Mouse (Mus musculus) regulatory T cell (primary cell): ENCODE measurements at regions not wholly inside any gene's neighbourhood (a gene's known extent, or its start where the extent isn't known, plus 50 kb on each side); places are given as distances from the start of the nearest gene placed in this dataset.
"Not testable (repeated sequence)": the region's sequence is repeated elsewhere in the genome, so short reads cannot be mapped to it uniquely, and the experiment has no call there.

Experiments
- in situ Hi-C: fragments of 300-600 bp; cut with MboI, MseI; formaldehyde crosslinking; loops from one replicate; pipeline ENCODE4 v1.15.1; 2025; ENCODE audit warnings: high pct_unique_total_duplicates

DNA sequence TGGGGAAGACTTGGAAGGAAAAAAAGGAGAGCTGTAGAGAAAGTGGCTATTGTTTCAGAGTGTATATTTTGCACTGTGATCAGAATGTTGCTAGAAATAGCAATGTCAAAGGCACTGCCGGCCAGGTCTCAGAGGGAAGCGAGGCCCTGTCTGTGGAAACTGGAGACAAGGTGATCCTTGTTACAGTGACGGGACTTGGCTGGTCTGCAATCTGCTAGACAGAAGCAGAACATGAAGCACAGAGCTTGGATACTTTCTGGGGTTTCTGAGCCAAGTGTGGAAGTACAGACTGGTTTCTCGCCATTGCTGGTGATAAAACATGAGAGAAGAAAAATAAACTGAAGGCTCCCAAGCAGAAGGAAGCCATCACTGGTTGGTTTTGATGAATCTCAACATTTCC lies 198.3 kb upstream of the Slc7a14 start:
- in situ Hi-C loops: no loop called here

DNA sequence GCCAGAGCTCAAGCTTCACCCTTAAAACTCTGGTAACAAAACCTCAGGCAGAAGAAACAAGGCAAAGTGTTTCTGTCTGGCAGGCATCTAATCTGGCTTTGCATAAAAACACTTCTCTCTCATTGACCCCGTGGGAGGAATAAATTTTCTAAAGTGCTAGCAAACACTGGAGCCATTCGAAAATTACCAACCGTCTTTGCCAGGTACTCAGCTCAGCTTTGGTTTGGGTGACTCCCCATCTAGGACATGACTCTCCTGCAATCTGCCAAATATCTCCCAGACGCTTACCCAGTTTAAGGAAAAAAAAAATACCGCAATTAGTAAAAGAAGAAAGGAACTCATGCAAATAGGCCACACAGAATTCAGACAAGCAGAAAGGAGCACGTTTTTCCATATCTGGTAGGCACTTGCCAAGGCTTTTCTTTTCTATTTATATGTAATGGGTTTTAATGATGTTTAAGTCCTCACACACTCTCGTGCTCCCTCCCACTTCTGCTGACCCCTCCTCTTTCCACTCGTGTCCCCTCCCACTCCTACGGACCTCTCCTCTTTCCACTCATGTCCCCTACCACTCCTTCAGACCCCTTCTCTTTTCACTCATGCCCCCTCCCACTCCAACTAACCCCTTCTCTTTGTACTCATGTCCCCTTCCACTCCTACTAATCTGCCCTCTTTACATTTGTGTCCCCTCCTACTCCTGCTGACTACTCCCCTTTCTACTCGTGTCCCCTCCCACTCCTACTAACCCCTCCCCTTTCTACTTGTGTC lies 189.2 kb upstream of the Slc7a14 start:
- in situ Hi-C loops: no loop called here

DNA sequence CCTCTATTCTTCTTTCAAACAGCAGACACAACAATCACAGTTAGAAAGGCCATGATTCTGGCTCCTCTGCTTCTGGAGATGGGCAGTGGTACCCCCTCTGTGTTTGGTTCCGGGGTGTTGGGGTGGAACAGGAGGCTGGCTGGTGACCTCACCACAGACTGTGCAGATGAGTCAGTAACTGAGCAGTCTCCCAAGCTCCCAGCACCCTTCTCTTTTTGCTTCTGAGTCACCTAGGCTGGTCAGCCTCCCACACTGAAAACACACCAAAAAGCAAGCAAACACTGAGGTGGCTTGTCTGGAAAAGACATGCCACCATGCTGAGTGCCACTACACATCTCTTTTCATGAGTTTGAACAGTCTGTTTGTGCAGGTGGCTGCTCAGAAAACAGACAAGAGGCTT lies 185.1 kb upstream of the Slc7a14 start:
- in situ Hi-C loops: no loop called here

GRCm38 (mm10) chr3:31494706-31495105 lies 184.5 kb upstream of the Slc7a14 start:
- in situ Hi-C loops: no loop called here

GRCm38 (mm10) chr3:31491736-31492135 lies 181.6 kb upstream of the Slc7a14 start:
- in situ Hi-C loops: not testable (repeated sequence)

- in situ Hi-C loops: no loop called here
These were observed 177.4 kb upstream of the Slc7a14 start for GRCm38 (mm10) chr3:31487596-31487995.

DNA sequence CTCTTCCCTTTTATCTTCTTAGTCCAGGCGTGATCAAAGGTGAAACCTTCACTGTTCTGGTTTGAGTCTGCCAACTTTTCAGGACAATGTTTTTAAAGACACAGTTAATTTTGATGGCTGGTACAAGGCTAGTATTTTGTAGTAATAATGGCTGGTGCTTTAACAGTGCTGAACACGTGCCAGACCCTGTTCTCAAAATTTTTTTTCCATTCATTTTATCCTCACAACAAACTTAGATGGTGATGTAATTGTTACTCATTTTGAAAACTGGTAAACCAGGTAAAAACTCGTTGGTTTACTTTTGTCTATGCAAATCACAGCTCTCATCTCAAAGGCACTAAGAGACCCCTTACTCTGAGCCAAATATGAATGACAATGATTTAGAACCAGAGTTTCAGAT lies 171.8 kb upstream of the Slc7a14 start:
- in situ Hi-C loops: no loop called here

DNA sequence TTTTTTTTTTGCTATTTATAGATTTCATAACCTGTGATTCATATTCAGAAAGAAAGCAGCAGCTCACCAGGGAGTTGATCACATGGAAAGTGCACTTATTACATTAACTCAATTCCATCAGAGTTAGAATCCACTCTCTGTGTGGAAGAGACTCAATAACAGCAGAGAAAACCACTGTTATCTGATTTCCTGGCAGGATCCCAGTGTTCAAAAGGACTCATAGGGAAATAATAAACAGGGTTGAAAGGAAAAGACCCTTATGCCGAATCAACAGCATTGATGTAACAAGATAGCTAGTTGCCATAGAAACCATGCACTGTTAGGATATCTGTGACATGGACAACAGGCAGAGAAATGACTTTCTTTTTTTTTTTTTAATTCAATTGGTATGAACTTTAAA lies 157.7 kb upstream of the Slc7a14 start:
- in situ Hi-C loops: loop anchor here (10.0 kb wide), 1 partner anchor 753 kb away; no protein-coding TSS in a partner anchor

GRCm38 (mm10) chr3:31464260-31464659 lies 154.1 kb upstream of the Slc7a14 start:
- in situ Hi-C loops: loop anchor here (10.0 kb wide), 1 partner anchor 749 kb away; no protein-coding TSS in a partner anchor

DNA sequence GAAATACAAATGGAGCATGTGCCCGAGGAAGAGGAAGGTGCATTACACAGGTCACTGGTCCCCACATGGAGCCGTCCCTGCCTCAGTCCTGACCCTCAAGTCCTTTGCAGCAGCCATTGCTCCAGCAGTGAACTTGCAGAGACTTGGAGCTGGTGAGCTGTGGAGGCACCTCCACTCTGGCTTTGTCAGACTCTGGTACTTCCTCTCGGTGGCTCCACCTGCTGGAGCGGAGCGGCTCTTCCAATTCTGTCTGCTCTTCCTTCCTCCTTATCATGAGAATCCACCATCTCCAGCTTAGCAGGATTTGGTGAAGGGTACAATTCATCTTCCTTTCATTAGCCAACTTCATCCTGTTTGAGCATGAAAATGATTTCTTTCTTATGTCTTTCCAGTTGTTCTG lies 149.3 kb upstream of the Slc7a14 start:
- in situ Hi-C loops: no loop called here

GRCm38 (mm10) chr3:31457938-31458337 lies 147.8 kb upstream of the Slc7a14 start:
- in situ Hi-C loops: no loop called here

GRCm38 (mm10) chr3:31455031-31455430 lies 144.9 kb upstream of the Slc7a14 start:
- in situ Hi-C loops: no loop called here

- in situ Hi-C loops: no loop called here
These were observed 134.7 kb upstream of the Slc7a14 start for GRCm38 (mm10) chr3:31444861-31445260.

- in situ Hi-C loops: no loop called here
These were observed 134.1 kb upstream of the Slc7a14 start for GRCm38 (mm10) chr3:31444311-31444710.

DNA sequence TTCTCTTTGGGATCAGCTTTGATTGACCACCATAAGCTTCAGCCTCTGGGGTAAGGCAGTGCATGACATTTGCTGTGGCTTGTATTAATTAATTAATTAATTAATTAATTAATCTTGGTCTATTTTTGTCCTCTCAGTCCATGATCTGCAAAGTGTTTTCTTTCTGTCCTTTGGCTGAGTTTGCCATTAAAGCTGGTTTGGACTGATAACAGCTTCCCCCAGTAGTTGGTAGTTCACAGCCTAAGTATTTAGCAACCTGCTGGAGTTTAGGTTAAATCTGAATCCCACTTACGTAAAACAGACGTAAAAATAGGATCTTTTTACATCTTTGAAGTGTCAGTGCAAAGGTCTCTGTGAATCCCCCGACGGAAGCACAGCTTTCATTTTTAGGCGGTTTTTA lies 133.7 kb upstream of the Slc7a14 start:
- in situ Hi-C loops: no loop called here

DNA sequence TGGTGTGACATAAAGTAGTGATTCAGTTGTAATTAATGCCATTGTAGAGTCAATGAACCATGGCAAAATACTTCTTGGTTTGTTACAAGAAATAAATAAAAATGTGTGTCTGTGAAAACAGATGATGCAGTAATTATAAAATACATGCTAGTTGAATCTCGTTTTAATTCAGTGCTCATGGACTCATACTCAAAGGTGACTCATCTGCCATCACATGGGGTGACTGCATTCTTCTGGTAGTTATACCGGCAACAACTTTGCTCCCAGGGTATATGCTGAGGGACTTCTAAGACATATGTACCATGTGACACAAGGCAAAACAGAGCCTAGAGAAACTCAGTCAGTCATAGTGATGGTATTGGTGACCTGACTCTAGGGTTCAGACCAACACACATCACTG lies 130.1 kb upstream of the Slc7a14 start:
- in situ Hi-C loops: no loop called here

DNA sequence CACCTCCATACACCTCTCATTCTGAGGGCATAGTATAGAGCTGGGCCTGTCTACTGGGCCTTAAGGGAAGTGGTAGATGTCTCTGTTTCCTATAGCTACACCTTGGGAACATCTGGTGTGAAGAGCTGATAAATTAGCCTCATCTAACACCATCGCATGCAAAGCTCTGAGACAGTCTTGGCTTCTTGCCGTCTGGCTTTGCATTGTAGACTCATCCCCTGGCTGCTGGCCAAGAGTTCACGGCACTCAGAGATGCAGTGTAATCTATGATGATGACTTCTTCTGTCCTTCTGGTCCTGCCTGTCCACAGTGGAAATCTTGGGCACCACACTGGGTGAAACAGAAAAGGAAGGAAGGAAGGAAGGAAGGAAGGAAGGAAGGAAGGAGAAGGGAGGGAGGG lies 127.8 kb upstream of the Slc7a14 start:
- in situ Hi-C loops: no loop called here

- in situ Hi-C loops: no loop called here
These were observed 125.2 kb upstream of the Slc7a14 start for GRCm38 (mm10) chr3:31435204-31435963.

GRCm38 (mm10) chr3:31433201-31433600 lies 123.0 kb upstream of the Slc7a14 start:
- in situ Hi-C loops: no loop called here

GRCm38 (mm10) chr3:31423517-31423916 lies 113.3 kb upstream of the Slc7a14 start:
- in situ Hi-C loops: no loop called here

DNA sequence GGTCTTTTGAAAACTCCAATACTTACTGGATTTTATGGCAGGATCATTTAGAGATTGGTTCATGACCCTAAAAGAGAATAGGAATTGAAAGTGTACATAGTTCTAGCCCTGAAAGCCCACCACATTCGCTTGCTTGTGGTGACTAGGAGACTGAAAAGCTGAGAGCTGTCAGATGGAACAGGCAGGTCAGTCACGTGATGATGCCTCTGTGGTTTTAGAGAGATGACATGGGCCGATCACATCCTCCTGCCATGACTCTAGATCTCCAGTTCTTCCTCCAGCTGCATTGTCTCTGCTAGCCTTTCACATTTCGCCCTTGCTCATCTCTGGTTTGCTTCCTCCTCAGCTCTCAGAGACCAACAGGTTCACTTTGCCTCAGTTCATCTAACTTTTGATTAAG lies 98.6 kb upstream of the Slc7a14 start:
- in situ Hi-C loops: no loop called here

DNA sequence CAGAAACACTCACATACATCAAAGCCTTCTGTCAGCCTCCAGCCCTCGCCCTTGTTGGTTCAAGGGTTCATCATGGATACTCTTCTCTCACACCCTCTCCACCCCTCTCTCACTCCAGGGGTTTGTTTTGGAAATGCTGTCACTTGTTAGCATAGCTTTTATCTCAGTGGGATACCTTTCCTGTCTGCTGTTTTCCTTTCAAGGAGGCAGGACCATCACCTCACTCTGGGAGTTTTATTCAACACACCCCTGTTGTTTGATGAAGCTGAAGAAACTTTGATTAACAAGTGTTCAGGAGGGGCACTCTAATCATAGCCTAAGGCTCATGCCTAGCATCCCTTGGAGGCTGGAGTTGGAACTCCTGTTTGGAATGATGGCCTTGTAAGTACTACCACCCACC lies 95.7 kb upstream of the Slc7a14 start:
- in situ Hi-C loops: no loop called here

DNA sequence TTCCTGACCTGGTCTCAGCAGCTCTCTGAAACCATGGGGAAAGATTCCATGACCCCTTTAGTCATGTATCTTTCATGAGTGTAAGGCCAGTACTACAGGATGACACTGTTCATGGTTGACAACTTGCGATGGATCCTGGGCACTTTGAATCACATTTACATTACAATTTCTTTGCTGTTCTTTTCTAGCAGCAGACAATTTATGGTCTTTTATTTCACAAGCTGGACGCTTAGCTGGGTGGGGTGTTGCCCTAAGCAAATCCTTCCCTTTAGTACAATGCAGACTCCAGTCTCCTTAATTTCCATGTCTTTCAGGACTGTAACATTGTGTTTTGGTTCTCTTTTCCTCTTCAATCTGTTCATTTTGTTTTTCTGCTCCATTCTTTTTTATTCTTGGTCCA lies 89.0 kb upstream of the Slc7a14 start:
- in situ Hi-C loops: no loop called here
